Mouse (Mus musculus): ENCODE results near the gene Ezr. TPM values are rescaled to one million over a fixed set of nuclear protein-coding genes. Genes with fewer than 3 reads are reported as not detected.
A peak's percentile ranks its signal among the peaks of the same experiment; 100 is the strongest.
"Not testable (repeated sequence)": the region's sequence is repeated elsewhere in the genome, so short reads cannot be mapped to it uniquely, and the experiment has no call there.

The Ezr gene
- total and polyA plus RNA-seq, 2 experiments from 2014 or later: 44.7 to 62.4 TPM

- Histone ChIP-seq H3K36me3 (ENCODE audit: insufficient read depth, low read length) (no peaks in the 10 kb centered on the region), H3K27me3 (ENCODE audit: insufficient read depth, low read length) (no peaks in the 10 kb centered on the region), H3K9ac (replicated peaks; ENCODE audit: low read length) (no peak overlapping the region), H3K9me3 (ENCODE audit: low read length) (no peaks in the 10 kb centered on the region), H3K4me2 (ENCODE audit: low read depth, low read length) (no peak overlapping the region), H3K4me1 (ENCODE audit: insufficient read depth, low read length) (peaks cover 7% of the 10 kb centered on the region; the same call in 1 of the 2 replicates), H3K27ac (no peak overlapping the region), H3K4me3 (ENCODE audit: low read length) (no peak overlapping the region)
- ATAC-seq: no peak
- 95% methylated on average over 4 of the region's 4 CpGs for WGBS
- no peak for TF ChIP-seq CTCF (IDR thresholded peaks at IDR 0.05; ENCODE audit: low read depth)
- no peak for DNase-seq (ENCODE audit: low spot score)
These were observed 49.9 kb downstream of the Ezr start for GRCm38 (mm10) chr17:6732665-6733064.

- H3K4me1 ChIP-seq (ENCODE audit: insufficient read depth, low read length): peaks cover 7% of the 10 kb centered on the region; the same call in 1 of the 2 replicates
- no peak overlapping the region for H3K4me2 ChIP-seq (ENCODE audit: low read depth, low read length)
- ATAC-seq: no peak
- no peak overlapping the region for H3K9ac ChIP-seq (replicated peaks; ENCODE audit: low read length)
- no peak overlapping the region for H3K4me3 ChIP-seq (ENCODE audit: low read length)
- TF ChIP-seq CTCF (IDR thresholded peaks at IDR 0.05; ENCODE audit: low read depth): no peak
- DNase-seq (ENCODE audit: low spot score): no peak
- WGBS: 72% methylated on average over 12 of the region's 12 CpGs
- no peaks in the 10 kb centered on the region for H3K9me3 ChIP-seq (ENCODE audit: low read length)
- no peaks in the 10 kb centered on the region for H3K27me3 ChIP-seq (ENCODE audit: insufficient read depth, low read length)
- H3K27ac ChIP-seq: no peak overlapping the region
- H3K36me3 ChIP-seq (ENCODE audit: insufficient read depth, low read length): no peaks in the 10 kb centered on the region
These were observed 51.0 kb downstream of the Ezr start for GRCm38 (mm10) chr17:6731634-6732033.

GRCm38 (mm10) chr17:6731132-6731531 lies 51.5 kb downstream of the Ezr start:
- no peak for TF ChIP-seq CTCF (IDR thresholded peaks at IDR 0.05; ENCODE audit: low read depth)
- H3K27me3 ChIP-seq (ENCODE audit: insufficient read depth, low read length): no peaks in the 10 kb centered on the region
- DNase-seq (ENCODE audit: low spot score): no peak
- H3K9me3 ChIP-seq (ENCODE audit: low read length): no peaks in the 10 kb centered on the region
- H3K4me1 ChIP-seq (ENCODE audit: insufficient read depth, low read length): peaks cover 7% of the 10 kb centered on the region; the same call in 1 of the 2 replicates
- H3K27ac ChIP-seq: no peak overlapping the region
- ATAC-seq: no peak
- no peak overlapping the region for H3K4me2 ChIP-seq (ENCODE audit: low read depth, low read length)
- H3K4me3 ChIP-seq (ENCODE audit: low read length): no peak overlapping the region
- no peak overlapping the region for H3K9ac ChIP-seq (replicated peaks; ENCODE audit: low read length)
- WGBS: 87% methylated on average over 8 of the region's 8 CpGs
- no peaks in the 10 kb centered on the region for H3K36me3 ChIP-seq (ENCODE audit: insufficient read depth, low read length)

GRCm38 (mm10) chr17:6729244-6729742 lies 53.3 kb downstream of the Ezr start:
- H3K9ac ChIP-seq (replicated peaks; ENCODE audit: low read length): no peak overlapping the region
- peak; percentile 76 for DNase-seq (ENCODE audit: low spot score)
- WGBS: 8% methylated on average over 6 of the region's 6 CpGs
- no peaks in the 10 kb centered on the region for H3K27me3 ChIP-seq (ENCODE audit: insufficient read depth, low read length)
- H3K4me1 ChIP-seq (ENCODE audit: insufficient read depth, low read length): peaks cover 7% of the 10 kb centered on the region; the same call in 1 of the 2 replicates
- H3K36me3 ChIP-seq (ENCODE audit: insufficient read depth, low read length): no peaks in the 10 kb centered on the region
- H3K4me2 ChIP-seq (ENCODE audit: low read depth, low read length): no peak overlapping the region
- peak overlapping the region; percentile 41; the same call in 1 of the 2 replicates for H3K27ac ChIP-seq
- ATAC-seq: peak; percentile 81
- H3K4me3 ChIP-seq (ENCODE audit: low read length): no peak overlapping the region
- no peak for TF ChIP-seq CTCF (IDR thresholded peaks at IDR 0.05; ENCODE audit: low read depth)
- no peaks in the 10 kb centered on the region for H3K9me3 ChIP-seq (ENCODE audit: low read length)

- H3K27me3 ChIP-seq (ENCODE audit: insufficient read depth, low read length): no peaks in the 10 kb centered on the region
- ATAC-seq (no peak), DNase-seq (ENCODE audit: low spot score) (no peak)
- no peak overlapping the region for H3K9ac ChIP-seq (replicated peaks; ENCODE audit: low read length)
- no peaks in the 10 kb centered on the region for H3K9me3 ChIP-seq (ENCODE audit: low read length)
- no peaks in the 10 kb centered on the region for H3K36me3 ChIP-seq (ENCODE audit: insufficient read depth, low read length)
- no peak for TF ChIP-seq CTCF (IDR thresholded peaks at IDR 0.05; ENCODE audit: low read depth)
- H3K4me3 ChIP-seq (ENCODE audit: low read length): no peak overlapping the region
- 98% methylated on average over 12 of the region's 12 CpGs for WGBS
- H3K4me1 ChIP-seq (ENCODE audit: insufficient read depth, low read length): peaks cover 7% of the 10 kb centered on the region; the same call in 1 of the 2 replicates
- no peak overlapping the region for H3K27ac ChIP-seq
- no peak overlapping the region for H3K4me2 ChIP-seq (ENCODE audit: low read depth, low read length)
These were observed 54.5 kb downstream of the Ezr start for GRCm38 (mm10) chr17:6727996-6728610.

- not testable (repeated sequence) for H3K4me3 ChIP-seq (ENCODE audit: low read length); ATAC-seq; H3K4me2 ChIP-seq (ENCODE audit: low read depth, low read length); H3K9me3 ChIP-seq (ENCODE audit: low read length); H3K9ac ChIP-seq (replicated peaks; ENCODE audit: low read length); DNase-seq (ENCODE audit: low spot score); H3K4me1 ChIP-seq (ENCODE audit: insufficient read depth, low read length); H3K27ac ChIP-seq; H3K36me3 ChIP-seq (ENCODE audit: insufficient read depth, low read length); H3K27me3 ChIP-seq (ENCODE audit: insufficient read depth, low read length)
- 79% methylated on average over 8 of the region's 8 CpGs for WGBS
These were observed 68.6 kb downstream of the Ezr start for GRCm38 (mm10) chr17:6713944-6714343.

GRCm38 (mm10) chr17:6713483-6713882 lies 69.1 kb downstream of the Ezr start:
- H3K4me1 ChIP-seq (ENCODE audit: insufficient read depth, low read length); H3K9ac ChIP-seq (replicated peaks; ENCODE audit: low read length); H3K9me3 ChIP-seq (ENCODE audit: low read length); DNase-seq (ENCODE audit: low spot score); H3K27ac ChIP-seq; H3K4me2 ChIP-seq (ENCODE audit: low read depth, low read length); H3K36me3 ChIP-seq (ENCODE audit: insufficient read depth, low read length); H3K27me3 ChIP-seq (ENCODE audit: insufficient read depth, low read length); H3K4me3 ChIP-seq (ENCODE audit: low read length); ATAC-seq: not testable (repeated sequence)
- 92% methylated on average over 2 of the region's 2 CpGs for WGBS

GRCm38 (mm10) chr17:6708194-6708593 lies 74.4 kb downstream of the Ezr start:
- H3K9ac ChIP-seq (replicated peaks; ENCODE audit: low read length); H3K4me1 ChIP-seq (ENCODE audit: insufficient read depth, low read length); ATAC-seq; H3K4me2 ChIP-seq (ENCODE audit: low read depth, low read length); H3K36me3 ChIP-seq (ENCODE audit: insufficient read depth, low read length); H3K4me3 ChIP-seq (ENCODE audit: low read length); H3K9me3 ChIP-seq (ENCODE audit: low read length); DNase-seq (ENCODE audit: low spot score); H3K27ac ChIP-seq; H3K27me3 ChIP-seq (ENCODE audit: insufficient read depth, low read length): not testable (repeated sequence)
- WGBS: 64% methylated on average over 2 of the region's 2 CpGs

GRCm38 (mm10) chr17:6707422-6707821 lies 75.2 kb downstream of the Ezr start:
- not testable (repeated sequence) for ATAC-seq

GRCm38 (mm10) chr17:6706448-6706847 lies 76.1 kb downstream of the Ezr start:
- not testable (repeated sequence) for DNase-seq (ENCODE audit: low spot score); H3K27ac ChIP-seq; ATAC-seq; H3K36me3 ChIP-seq (ENCODE audit: insufficient read depth, low read length); H3K9ac ChIP-seq (replicated peaks; ENCODE audit: low read length); H3K4me3 ChIP-seq (ENCODE audit: low read length); H3K27me3 ChIP-seq (ENCODE audit: insufficient read depth, low read length); H3K9me3 ChIP-seq (ENCODE audit: low read length); H3K4me1 ChIP-seq (ENCODE audit: insufficient read depth, low read length); H3K4me2 ChIP-seq (ENCODE audit: low read depth, low read length)
- 95% methylated on average over 5 of the region's 5 CpGs for WGBS

More at GRCm38 (mm10) chr17:6707422-6707821, 75.2 kb downstream of the Ezr start:
- not testable (repeated sequence) for H3K36me3 ChIP-seq (ENCODE audit: insufficient read depth, low read length); H3K4me1 ChIP-seq (ENCODE audit: insufficient read depth, low read length); H3K4me2 ChIP-seq (ENCODE audit: low read depth, low read length); H3K4me3 ChIP-seq (ENCODE audit: low read length); H3K9me3 ChIP-seq (ENCODE audit: low read length); H3K27ac ChIP-seq; H3K9ac ChIP-seq (replicated peaks; ENCODE audit: low read length); DNase-seq (ENCODE audit: low spot score); H3K27me3 ChIP-seq (ENCODE audit: insufficient read depth, low read length)
- 93% methylated on average over 5 of the region's 5 CpGs for WGBS
